Mouse (Mus musculus) ovary, postnatal 36 days (tissue): ENCODE measurements around the gene Col4a2.
A peak's percentile ranks its signal among the peaks of the same experiment; 100 is the strongest.

Experiments
- DNase-seq: peaks from one replicate; pipeline ENCODE4 v3.0.0; 2022; ENCODE audit warnings: low spot score, mixed read lengths

Col4a2 gene

GRCm38 (mm10) chr8:11296282-11296943, 16.2 kb upstream of the Col4a2 start:
- DNase-seq, result no peak

DNA sequence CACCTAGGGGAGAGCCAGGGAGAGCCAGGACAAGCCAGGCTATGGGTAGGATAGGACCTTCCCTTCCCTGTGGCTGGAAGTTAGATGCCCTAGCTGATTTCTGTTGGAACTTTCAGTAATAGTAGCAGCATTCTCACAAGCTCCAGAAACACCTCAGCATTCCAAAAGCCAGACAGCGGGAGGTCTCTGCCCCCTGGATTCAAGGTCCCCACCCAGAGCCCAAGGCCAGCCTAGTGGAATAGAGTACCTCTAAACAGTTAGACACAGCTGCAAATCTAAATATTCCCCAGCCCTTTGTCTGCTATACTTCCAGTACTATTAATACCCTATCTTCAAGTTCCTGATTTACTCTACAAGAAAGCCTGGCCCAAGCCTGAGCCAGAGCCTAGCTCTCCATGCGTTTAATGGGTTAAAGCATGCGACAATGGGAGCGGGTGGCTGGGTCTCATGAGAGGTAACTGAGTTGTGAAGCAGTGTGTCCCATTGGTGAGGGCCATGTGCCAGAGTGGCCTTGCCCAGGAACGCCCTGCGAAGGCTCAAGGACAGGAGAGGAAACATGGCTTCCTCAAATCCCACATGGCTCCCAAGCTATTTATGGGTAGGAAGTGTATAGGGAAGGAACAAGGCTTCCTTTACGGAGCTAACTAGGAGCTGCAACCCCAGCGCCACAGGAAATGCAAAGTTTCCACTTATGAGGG, 15.3 kb upstream of the Col4a2 start:
- no peak for DNase-seq

DNA sequence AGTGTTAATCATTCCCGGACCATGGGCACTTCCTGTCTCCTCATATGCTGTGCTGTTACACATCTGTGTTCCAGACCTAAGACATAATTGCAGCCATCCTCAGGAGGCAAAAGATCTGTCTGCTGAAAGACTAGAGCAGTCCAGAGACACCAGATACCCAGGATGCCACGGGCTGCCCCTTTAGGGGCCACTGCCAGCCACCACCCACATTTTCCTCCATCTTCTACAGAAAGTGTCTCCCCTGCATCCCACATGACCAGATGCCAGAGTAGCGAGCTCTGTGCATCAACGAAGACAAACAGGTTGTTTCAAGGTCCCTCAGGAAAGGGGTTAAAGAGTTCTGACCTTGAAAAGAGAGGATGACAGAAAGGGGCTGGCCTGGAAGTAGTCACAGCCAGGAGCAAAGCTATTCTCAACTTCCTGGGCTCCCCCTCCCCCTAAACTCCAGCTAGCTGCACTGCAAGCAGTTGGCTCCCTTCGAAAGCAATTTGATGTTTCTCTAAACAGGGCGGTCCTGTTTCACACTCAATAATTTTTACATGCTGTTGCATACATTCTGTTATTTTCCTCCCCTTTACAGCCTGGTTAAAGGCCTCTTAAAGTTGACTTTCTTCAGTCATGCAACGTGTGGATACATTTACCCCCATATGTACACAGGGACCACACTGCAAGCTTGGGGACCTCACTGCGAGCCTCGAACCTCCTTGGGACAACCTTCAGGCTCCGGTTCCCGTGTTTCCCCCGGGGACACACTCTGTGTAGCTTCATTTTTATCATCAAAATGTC, 13.9 kb upstream of the Col4a2 start:
- no peak for DNase-seq

- no peak for DNase-seq
Measured at GRCm38 (mm10) chr8:11299317-11299602, 13.3 kb upstream of the Col4a2 start.

GRCm38 (mm10) chr8:11300436-11300835, 12.2 kb upstream of the Col4a2 start:
- no peak for DNase-seq

DNA sequence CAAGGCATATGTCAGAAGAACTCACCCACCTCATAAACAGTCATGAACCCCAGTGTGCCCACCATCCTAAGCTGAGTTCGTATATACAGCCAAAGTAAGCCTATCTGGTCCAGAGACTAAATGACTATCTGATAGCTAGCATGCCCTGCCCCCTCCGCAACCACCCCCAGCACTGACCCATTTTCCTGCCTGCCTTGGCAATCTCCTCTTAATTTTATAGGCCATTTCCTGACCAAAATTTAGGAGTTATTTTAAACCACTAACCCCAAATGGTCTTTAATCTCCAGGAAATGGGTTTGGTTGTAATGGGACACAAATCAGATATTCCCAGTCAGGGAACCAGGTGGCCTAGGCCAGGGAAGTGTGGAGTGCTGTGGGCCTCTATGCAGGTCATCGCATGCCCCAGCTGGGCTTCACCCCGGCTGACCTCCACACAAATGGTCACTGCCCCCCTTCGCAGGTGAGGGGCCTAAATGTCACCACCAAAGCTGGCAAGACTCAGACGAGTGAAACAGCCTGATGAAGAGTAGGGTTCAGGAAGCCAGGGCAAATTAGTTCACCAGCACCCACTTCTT, 8.5 kb upstream of the Col4a2 start:
- no peak for DNase-seq

GRCm38 (mm10) chr8:11305539-11305938, 7.1 kb upstream of the Col4a2 start:
- no peak for DNase-seq

DNA sequence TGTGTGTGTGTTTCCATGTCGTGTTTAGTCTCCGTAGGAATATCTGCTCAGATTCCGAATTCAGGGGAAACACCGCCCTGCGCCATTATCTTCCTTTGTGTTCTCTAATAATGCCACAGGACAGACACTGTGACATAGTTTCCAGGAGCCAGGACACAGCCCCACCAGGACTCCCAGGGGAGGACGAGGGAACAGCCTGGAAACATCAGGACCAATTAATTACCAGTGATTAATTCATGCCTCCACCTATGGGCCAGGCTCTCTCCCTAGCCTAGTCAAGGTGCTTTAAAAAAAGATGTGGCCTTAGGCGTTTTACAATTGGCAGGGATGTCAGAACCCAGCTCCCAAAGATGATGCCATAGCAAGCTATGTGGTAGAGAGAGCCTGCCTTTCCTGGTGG, 5.2 kb upstream of the Col4a2 start:
- no peak for DNase-seq

DNA sequence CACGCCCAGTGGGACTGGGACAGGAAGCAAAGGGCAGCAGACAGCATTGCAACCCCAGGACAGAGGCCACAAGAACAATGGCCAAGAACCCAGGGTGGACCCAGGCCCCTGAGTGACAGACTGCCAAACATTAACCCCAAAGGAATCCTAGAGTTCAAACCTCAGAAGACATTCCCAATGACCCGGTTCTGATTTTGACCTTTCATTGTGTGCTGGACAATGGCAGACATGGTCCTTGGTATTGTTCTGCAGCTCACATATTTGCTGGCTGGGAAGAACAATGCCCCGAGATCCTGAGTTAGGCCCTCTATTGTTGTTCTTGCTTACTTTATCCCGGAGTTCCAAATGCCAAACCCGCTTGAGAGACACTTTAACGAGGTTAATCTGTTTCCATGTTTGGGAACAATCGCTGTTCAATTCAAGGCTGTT, 4.0 kb upstream of the Col4a2 start:
- no peak for DNase-seq

DNA sequence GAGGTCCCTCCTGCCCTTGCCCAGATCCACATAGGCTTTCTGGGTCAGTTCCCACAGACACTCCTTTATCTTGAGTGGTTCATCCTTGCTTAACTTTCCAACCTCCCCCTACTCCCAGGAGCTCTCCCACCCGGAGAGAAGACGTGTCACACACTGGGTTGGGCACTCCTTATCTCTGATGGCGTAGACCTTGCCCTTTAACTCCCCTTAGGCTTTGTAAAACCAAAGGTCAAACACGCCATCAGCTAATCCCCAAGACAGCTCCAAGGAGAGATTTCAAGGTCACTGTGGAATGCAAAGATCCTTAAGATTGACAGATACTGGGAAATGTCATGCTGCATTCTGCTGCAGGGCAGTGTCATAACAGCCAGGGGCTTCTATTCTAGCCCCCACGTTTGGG, 3.4 kb upstream of the Col4a2 start:
- no peak for DNase-seq

GRCm38 (mm10) chr8:11310049-11310448, 2.6 kb upstream of the Col4a2 start:
- DNase-seq, result no peak

GRCm38 (mm10) chr8:11311681-11312348, 790 bp upstream of the Col4a2 start:
- peak; percentile 41 for DNase-seq

GRCm38 (mm10) chr8:11313176-11314111, 839 bp downstream of the Col4a2 start:
- DNase-seq, result peak; percentile 25

- no peak for DNase-seq
Measured at GRCm38 (mm10) chr8:11314613-11315012, 2.0 kb downstream of the Col4a2 start.

DNA sequence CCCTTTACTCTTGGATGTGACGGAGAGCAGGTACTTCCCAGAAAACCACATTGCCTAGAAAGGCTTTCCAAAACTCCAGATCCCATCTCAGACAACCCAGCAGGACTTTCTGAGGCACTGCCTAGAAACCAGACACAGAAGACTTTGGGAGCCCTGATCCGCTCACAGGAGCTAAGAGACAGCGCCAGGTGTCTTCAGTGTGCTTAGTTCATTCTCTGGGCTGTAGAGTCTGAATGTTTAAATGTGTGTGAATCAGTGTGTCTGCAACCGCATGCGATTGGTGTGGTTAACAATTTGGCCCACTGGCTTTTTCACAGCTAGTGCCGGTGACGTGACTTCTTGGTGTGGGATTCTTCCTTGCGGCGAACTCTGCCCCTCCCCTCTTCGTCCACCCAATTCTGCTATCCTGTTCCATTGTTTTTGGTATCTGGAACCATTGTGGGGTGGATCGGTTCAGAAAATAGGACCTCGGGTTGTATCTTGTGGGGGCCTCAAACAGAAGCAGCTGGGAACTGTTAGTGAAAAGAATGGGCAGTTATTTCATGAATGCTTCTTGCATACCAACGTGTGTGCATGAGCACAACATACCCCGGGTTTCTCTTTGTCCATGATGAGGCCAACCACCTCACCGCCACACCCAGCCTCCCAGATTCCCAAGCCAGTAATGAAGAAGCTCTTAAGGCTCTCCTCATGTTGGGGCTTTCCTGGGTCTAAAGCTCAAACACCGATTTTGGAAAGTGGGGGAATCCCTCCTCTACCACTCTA, 2.8 kb downstream of the Col4a2 start:
- no peak for DNase-seq

- DNase-seq, result no peak
Measured at GRCm38 (mm10) chr8:11316118-11316517, 3.5 kb downstream of the Col4a2 start.

DNA sequence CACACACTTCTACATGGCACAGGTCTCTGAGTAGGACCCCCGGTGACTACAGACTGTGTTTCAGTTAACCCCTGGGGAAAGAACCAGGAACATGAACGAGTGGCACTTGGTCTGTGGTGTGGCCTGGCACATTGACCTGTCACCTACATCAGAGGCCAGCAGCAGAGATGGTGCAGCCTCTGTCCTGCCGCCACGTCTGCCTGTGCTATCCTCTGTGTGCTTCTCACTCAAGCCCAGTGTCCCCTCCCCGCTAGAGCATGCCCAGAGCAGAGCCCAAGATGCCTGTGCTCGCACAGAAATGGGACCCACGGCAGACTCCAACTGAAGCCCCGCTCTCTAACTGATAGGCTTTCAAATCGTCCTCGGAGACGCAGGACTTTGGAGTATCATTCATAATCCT, 6.8 kb downstream of the Col4a2 start:
- no peak for DNase-seq

DNA sequence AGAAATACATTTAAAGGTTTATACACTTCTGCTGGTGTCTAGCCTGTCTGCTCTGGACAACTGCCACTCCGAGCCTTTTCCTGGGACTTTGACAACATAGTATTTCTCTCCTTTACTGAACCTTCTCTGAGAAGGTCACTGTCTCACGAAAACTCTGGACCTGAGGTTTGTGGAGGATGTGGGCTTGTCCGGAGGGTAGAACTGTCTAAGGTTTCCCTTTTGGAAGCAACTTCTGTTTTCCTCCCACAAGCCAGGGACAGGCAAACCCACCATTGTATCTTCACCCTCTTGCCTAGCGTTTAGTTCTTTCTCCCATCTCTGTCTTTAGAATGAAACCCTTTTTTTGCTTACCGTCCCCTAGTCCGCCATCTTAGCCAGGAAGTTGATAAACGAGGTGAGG, 9.2 kb downstream of the Col4a2 start:
- DNase-seq, result no peak

DNA sequence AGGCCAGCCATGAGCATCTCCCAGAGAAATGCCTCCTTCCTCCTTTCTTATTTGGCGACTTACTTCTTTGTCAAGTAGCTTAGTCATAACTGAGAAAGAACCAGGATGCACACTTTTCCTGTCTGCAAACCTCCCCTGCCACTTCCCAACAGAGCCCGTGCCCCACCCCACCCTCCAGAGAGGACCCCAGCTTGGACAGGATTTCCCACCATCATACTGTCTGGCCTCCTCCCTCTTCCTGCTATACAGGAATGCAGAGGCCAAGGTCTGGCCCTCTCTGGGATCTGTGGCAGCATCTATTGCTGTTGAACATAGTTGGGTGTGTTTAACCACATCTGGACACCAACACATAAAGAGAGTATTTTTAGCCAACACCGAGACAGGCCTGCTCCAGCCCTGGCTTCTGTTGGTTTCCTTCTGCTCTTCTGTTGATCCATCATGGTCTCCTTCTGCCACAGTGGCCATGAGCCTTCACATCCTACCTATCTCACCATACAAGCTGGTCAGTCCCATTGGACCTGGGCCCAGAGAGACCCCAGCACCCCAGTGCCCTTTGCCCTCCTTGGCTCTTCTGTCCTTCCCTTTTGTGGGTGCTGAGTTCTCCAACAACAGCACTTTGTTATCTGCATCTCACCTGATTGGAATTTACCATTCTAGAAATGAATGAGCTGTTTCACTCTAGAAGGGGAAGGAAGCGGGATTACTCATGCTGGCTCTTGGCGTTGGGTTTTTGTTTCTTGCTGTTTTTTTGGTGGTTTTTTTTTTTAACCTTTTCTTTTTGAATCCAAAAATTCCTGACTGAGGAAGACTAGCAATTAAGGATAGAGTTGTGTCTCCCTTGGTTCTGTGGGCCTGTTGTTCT, 10.3 kb downstream of the Col4a2 start:
- no peak for DNase-seq

GRCm38 (mm10) chr8:11323681-11324080, 11.1 kb downstream of the Col4a2 start:
- DNase-seq, result no peak
